Mouse (Mus musculus): ENCODE data around the gene Poc1a. TPM values are rescaled to one million over a fixed set of nuclear protein-coding genes. Genes with fewer than 3 reads are reported as not detected.

Gene Poc1a
- 1 to 10 TPM; 7.3 to 8.8 TPM for total RNA-seq (2021)
- long read RNA-seq, experiment 1, partial matches to known transcripts: 4 of 11 reads
- long read RNA-seq, experiment 1, other reads (novel, unspliced or antisense): 4 of 11 reads
- long read RNA-seq, experiment 2, transcript Poc1a-201 (11 exons, 2,337 nt): major isoform, 5 of 7 reads
- long read RNA-seq, experiment 2, partial matches to known transcripts: 1 of 7 reads
- long read RNA-seq, experiment 2, other reads (novel, unspliced or antisense): 1 of 7 reads

GRCm38 (mm10) chr9:106280808-106281544 lies at the start of gene Poc1a:
TSS of gene Poc1a (plus strand) at chr9:106281061.
- DNase-seq: peak; percentile 94

DNA sequence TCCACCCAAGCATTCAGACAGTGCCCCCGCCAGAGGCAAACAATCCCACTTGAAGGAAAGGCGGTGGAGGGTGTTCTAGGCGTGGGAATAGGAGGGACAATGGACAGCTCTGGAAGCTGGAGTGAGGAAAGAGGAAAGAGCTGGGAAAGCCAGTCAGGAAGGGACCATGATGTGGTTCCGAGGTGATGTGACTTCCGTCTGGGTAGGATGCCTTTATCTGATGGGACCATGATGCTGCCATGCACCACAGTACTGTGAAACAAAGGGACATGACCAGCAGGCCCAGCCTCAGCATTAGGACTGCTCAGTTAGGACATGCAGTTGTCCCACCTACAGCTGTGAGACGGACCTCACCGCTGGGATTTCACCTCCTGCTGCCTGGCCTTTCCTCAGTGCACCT lies 49.6 kb upstream of the Poc1a start:
- DNase-seq: peak; percentile 39

DNA sequence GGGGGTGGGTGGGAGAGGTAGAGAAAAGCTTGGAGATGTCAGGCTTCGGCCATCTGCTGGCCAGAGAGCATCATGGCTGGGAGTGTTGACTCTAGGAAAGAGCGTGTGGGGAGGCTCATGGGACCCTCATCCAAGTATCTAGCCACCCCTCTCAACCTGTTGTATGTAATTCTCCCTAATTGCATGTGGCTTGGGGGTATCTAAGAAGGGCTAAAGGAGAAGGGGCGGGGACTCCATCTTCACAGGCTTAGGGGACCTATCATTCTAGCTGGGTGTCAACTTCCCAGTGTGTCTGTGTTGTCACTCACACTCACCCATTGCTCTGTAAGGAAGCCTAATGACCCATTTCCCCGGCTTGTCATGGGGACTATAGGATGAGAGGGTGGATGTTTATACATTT lies 49.0 kb upstream of the Poc1a start:
- DNase-seq: peak; percentile 32

DNA sequence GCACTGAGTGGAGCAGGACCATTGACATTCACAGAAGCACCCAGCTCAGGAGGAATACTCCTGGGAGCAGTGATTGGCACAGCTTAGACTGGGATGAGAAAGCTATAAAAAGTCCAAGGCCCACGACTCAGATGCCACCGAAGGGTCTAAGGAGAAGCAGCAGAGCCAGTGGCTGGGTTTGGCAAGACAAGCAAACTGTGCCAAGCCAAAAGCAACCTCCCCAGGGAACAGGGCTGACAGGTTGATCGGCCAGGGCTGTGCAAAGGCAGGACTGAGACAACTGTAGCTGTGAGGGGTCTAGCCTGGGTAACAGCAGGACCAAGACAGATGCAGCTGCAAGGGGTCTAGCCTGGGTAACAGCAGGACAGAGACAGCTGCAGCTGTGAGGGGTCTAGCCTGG lies 47.9 kb upstream of the Poc1a start:
- DNase-seq: peak; percentile 57

DNA sequence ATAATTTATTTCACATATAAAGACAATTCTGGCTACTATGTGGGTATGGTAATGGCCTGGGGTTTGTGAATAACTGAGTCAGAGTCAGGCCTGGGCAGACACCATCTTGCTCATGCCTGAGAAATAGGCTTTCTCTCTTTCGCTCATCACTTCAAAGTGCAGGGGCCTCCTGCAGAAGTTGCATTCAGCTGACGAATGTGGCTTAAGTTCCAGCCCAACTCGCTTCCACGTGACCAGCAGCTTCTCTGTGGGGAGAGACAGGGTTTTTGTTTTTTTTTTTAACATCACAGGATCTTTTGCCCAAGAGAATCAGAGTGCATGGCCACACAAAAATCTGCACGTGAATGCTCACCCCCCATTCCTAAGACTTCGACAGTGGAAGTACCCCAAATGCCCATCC lies 46.9 kb upstream of the Poc1a start:
- peak; percentile 4 for DNase-seq

- peak; percentile 60 for DNase-seq
Measured at GRCm38 (mm10) chr9:106235194-106235830, 45.5 kb upstream of the Poc1a start.

DNA sequence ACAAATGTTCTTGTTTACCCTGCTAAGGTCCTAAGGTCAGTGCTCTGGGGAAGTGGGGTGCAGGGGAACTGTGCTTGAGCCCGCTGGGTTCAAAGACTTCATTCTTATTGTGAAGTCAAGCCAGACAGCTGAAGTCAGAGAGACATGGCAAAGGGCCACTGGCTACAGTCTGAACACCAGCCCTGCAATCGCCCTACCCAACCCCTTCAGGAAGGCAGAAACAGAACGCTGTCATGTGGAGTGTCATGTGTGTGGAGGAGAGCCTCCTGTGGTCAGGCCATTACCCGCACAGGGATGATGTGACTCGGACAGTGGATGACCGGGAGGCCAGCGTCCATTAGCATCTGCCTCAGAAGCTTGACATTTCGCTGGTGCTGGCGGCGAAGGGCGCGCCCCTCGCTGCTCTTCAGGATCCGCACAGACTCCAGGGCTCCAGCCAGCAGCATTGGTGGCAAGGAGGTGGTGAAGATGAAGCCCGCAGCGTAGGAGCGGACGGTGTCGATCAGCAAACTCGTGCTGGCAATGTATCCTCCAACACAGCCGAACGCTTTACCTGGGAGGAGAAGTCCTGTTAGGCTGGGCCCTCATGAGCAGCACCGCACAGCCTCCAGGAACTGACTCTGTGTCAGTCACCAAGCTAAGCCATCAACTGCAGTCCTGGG lies 44.6 kb upstream of the Poc1a start:
- peak; percentile 49 for DNase-seq

- peak; percentile 27 for DNase-seq
Measured at GRCm38 (mm10) chr9:106236818-106237211, 44.0 kb upstream of the Poc1a start.

- DNase-seq: peak; percentile 57
Measured at GRCm38 (mm10) chr9:106237401-106237800, 43.5 kb upstream of the Poc1a start.

DNA sequence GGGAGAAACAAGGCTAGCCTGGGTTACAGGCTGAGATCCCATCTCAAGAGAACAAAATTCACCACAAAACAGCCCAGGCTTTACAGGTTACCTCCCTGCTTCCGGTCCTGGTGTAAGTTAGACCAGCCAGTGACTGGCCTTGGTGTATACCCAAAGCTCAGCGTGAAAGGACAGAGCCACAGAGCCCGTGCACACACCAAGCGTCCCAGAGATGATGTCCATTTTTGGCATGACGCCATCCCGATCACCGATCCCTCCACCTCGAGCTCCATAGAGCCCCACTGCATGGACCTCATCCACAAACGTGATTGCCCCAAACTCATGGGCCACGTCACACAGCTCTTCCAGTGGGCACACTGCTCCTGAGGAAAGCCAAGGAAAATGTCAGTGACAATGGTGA lies 43.0 kb upstream of the Poc1a start:
- no peak for DNase-seq

DNA sequence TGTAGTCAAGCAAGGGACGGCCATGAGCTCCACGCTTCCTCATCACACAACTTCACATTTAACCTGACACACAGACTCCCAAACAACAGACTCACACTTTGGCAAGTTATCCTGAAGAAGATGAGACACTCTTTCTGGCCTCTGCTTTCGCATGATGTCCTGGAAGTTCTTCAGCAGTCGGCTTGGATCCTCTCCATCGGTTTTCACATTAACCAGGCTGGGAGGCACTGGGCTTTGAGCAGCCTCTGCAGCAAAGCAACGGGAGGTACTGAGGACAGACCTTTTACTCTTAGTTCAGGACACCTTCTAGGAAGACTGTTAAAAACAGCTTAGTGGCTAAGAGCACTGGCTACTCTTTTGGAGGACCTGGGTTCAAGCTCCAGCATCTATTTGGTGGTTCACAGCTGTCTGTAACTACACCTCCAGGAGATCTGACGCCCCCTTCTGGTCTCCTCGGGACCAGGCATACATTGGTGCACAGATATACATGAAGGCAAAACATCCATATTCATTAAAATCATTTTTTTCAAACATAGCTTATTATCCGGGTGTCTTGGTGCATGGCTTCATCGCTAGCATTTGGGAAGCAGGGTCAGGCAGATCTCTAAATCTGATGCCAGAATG lies 39.2 kb upstream of the Poc1a start:
- DNase-seq: no peak

DNA sequence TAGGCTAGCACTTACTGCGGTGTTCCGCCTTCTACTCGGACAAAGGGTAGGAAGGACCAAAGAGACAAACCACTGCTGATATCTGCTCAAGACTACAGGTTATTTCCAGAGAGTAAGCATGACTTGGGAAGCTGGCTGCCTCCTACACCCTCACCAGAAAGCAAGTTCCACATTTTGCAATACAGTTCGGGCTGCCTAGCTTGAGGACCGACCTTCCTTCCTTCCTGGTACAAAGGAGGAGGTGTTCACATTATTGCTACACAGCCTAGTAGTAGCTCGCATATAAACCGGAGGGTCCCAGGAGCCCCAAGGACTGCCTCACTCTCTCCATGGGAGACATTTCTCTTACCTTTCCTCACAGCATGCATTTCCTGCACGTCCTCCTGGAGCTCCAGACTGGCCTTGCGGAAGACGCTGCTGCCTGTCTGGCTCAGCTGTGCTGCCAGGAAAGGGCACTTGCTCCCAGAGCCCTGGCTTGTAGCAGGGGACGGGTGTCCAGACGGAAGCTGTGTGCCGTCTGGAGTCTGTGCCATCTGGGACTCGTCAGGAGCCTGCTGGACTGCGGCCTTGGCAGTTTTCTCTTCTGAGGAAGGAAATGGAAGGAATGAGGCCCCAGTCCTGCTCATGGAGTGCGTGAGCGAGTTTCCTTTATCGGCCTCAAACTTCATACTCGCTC lies 37.9 kb upstream of the Poc1a start:
- DNase-seq: peak; percentile 76

DNA sequence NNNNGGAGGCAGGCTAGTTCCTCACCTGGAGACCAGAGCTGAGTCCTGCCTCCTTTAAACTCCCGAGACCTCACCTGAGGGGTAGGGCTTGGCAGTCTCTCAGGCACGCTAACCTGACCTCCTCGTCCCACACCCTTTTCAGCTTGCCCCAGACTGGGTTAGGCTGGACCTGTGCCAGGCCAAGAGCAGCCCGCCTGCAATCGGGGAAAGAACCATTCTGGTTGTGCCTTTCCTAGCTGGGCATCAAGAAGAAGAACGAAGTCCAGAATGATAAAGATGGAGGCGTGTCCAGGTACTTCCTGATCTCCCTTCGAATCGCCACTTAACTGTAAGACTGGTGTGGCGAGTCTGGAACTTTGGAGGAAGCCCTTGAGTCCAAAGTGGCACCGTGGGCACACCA lies 31.3 kb upstream of the Poc1a start:
- peak; percentile 23 for DNase-seq

DNA sequence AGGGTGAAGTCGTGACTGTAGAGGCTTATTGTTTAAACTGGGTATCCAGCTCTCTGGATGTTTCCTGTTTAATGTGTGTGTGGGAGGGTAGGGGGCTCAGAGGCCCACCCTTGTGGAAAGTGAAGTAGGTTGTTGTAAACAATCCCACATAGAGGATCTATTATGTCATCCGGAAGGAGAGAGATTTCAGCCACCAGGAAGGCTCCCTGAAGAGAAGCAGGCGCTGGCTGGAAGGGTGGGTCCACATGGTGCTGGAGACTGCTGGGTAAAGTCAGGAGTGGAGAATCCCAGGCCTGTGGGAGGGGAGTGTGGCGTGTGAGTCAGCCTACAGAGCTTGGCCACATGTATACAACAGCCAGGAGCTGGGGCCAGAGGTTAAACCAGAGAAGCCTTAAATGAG lies 30.6 kb upstream of the Poc1a start:
- DNase-seq: peak; percentile 37

- peak; percentile 50 for DNase-seq
Measured at GRCm38 (mm10) chr9:106251066-106251465, 29.8 kb upstream of the Poc1a start.

DNA sequence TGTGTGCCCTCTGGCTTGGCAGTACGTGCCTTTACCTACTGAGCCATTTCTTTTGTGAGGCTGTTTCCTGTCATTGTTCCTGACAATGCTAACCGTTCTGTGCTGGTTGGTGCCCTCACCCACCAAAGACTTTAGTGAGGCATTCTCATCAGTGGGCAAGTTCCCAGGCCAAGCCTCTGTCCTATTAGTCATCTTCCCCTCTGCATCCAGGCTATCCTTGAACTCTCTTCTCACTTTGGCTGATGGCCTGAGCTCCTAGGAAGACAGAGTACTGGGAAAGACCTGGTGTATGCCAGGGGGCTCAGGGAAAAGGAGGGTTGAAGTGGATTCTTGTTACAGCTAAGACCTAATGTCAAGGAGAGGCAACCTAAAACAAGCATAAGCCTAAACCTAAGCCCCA lies 26.9 kb upstream of the Poc1a start:
- DNase-seq: peak; percentile 58

- DNase-seq: no peak
Measured at GRCm38 (mm10) chr9:106258412-106258811, 22.4 kb upstream of the Poc1a start.

DNA sequence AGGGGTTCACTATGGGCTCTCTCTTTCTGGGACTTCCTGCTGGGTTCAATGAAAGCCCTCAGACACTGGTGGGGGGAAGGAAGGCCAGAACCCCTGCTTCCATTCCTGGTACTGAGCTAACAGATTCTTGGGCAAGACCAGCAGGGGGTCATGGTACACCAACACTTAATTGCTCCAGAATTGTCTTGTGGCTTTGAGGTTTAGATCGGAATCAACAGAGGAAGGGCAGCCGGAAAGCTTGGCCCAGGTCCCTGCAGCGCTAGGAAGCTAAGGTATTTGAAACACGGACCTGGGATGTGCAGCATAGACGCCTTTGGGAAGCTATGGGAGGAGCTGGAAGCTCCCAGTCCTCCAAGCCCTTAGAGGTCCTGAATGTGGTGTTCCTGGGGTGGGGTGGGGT lies 21.9 kb upstream of the Poc1a start:
- DNase-seq: no peak

- no peak for DNase-seq
Measured at GRCm38 (mm10) chr9:106261058-106261457, 19.8 kb upstream of the Poc1a start.

DNA sequence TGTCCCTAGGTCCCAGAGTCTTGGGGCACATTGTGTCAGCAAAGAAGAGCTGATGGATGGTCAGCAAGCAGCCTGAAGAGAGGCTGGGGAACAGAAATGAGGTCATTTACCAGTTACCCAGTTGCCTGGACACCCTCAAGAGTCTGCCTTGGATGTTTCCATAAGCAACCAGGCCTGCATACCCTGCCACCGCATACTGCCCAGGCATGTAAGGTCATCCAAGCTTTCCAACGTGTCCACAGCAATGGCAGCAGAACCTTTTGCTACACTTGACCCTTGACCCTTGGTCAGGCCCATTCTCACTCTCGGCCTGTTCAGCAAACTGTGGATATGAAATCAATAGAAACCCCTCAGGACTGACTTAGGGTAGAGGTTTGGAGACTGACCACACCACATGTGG lies 19.4 kb upstream of the Poc1a start:
- no peak for DNase-seq

- no peak for DNase-seq
Measured at GRCm38 (mm10) chr9:106262075-106262474, 18.8 kb upstream of the Poc1a start.

DNA sequence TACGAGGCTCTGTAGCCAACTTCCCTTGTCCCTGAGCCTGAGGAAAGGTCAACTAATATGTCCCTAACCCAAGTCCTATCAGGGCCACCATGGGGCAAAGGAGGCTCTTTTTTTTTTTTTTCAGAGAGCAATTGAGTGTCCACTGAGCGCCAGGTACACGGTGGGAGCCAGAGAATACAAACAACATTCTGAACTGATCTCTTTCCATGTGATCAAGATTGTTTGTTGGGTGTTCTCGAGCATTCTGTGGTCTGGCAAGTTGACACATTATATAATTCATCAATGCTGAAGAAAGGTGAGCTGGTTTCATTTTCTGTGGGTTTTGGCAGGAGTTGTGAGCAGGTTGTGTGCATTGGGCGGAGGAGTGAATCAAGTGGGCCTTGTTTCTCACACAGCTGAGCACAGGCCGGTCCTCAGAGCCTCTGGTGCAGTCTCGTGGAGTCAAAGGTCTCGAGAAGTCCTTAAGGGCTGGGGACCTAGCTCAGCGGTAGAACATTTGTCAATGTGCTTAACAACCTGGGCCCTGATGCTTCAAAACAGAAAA lies 17.4 kb upstream of the Poc1a start:
- DNase-seq: no peak

Data from adrenal gland, postnatal 10 days (tissue).